Mouse (Mus musculus) midbrain, embryonic 13.5 days (tissue): ENCODE measurements around the gene Zfp57. TPM values are rescaled to one million over a fixed set of nuclear protein-coding genes. Genes with fewer than 3 reads are reported as not detected.

Experiments
- ATAC-seq: fragments of 200-750 bp; cut with Nextera tagmentation; 2 replicates; pipeline ENCODE4 v1.8.0; 2017; ENCODE audit warnings: mild to moderate bottlenecking, moderate TSS enrichment, moderate library complexity
- H3K27ac ChIP-seq: fragments of 300-500 bp; sonication (generic); 2 replicates; pipeline ENCODE4 v1.5.1; 2015; ENCODE audit warnings: inconsistent platforms, mild to moderate bottlenecking, moderate library complexity
- H3K27me3 ChIP-seq: fragments of 300-500 bp; sonication (generic); 2 replicates; pipeline ENCODE4 v1.6.1; 2015; ENCODE audit warnings: mild to moderate bottlenecking, inconsistent platforms
- H3K36me3 ChIP-seq: fragments of 300-500 bp; sonication (generic); 2 replicates; pipeline ENCODE4 v1.6.1; 2015; ENCODE audit warnings: mild to moderate bottlenecking, inconsistent platforms
- H3K4me1 ChIP-seq: fragments of 300-500 bp; sonication (generic); replicated peaks from 2 replicates; pipeline ENCODE4 v1.6.1; 2015; ENCODE audit warnings: inconsistent platforms
- H3K4me2 ChIP-seq: fragments of 300-500 bp; sonication (generic); replicated peaks from 2 replicates; pipeline ENCODE4 v1.6.1; 2015; ENCODE audit warnings: moderate library complexity, mild to moderate bottlenecking, inconsistent platforms
- H3K4me3 ChIP-seq: fragments of 300-500 bp; sonication (generic); replicated peaks from 2 replicates; pipeline ENCODE4 v1.5.1; 2015; ENCODE audit warnings: mild to moderate bottlenecking, inconsistent platforms
- H3K9ac ChIP-seq: fragments of 300-500 bp; sonication (generic); replicated peaks from 2 replicates; pipeline ENCODE4 v1.6.1; 2015; ENCODE audit warnings: mild to moderate bottlenecking, inconsistent platforms
- H3K9me3 ChIP-seq: fragments of 300-500 bp; sonication (generic); 2 replicates; pipeline ENCODE4 v1.6.1; 2016; ENCODE audit warnings: mild to moderate bottlenecking, inconsistent platforms
- WGBS: fragments of 180-500 bp; shearing (Covaris S2); methylation state at CpG from one replicate; pipeline ENCODE4 v1.1.7; 2015; 5-methylcytosine and 5-hydroxymethylcytosine counted together
- polyA plus RNA-seq: library from polyadenylated mRNA; unstranded; fragments of >200 nt; fragmentation: Nextera tagmentation; extraction: Ambion mirVana; gene quantifications from 2 replicates; pipeline ENCODE4 v1.2.1, GENCODE M21; 2015

The Zfp57 gene
- polyA plus RNA-seq = 262 and 272 TPM in 2 replicates

- no peak for ATAC-seq
- H3K9ac ChIP-seq = no peak within 1 kb of the TSS
- H3K9me3 ChIP-seq = no peaks in the 10 kb centered on the region
- H3K27me3 ChIP-seq = no peaks in the 10 kb centered on the region
- peak within 1 kb of the TSS; percentile 96; the same call in 1 of the 2 replicates for H3K27ac ChIP-seq
- 97% methylated on average over 7 of the region's 7 CpGs for WGBS
- H3K4me1 ChIP-seq = peaks cover 19% of the 10 kb centered on the region
- peak within 1 kb of the TSS; percentile 66 for H3K4me2 ChIP-seq
- peaks cover 15% of the 10 kb centered on the region for H3K36me3 ChIP-seq
- peak within 1 kb of the TSS; percentile 84 for H3K4me3 ChIP-seq
Measured at GRCm38 (mm10) chr17:37000863-37001262, at the start of gene Zfp57. Gene Zfp57, plus strand, starts transcription at chr17:37001163.

GRCm38 (mm10) chr17:36952631-36953030 lies 48.3 kb upstream of the Zfp57 start:
- H3K4me2 ChIP-seq = no peak overlapping the region
- no peaks in the 10 kb centered on the region for H3K9me3 ChIP-seq
- no peaks in the 10 kb centered on the region for H3K27me3 ChIP-seq
- H3K27ac ChIP-seq = no peak overlapping the region
- peaks cover 34% of the 10 kb centered on the region for H3K36me3 ChIP-seq
- peaks cover 29% of the 10 kb centered on the region for H3K4me1 ChIP-seq
- no peak overlapping the region for H3K9ac ChIP-seq
- ATAC-seq = no peak
- WGBS = 91% methylated on average over 2 of the region's 2 CpGs
- no peak overlapping the region for H3K4me3 ChIP-seq

- Histone ChIP-seq H3K9me3 (no peaks in the 10 kb centered on the region), H3K27me3 (no peaks in the 10 kb centered on the region), H3K4me1 (peaks cover 28% of the 10 kb centered on the region), H3K4me2 (no peak overlapping the region), H3K9ac (no peak overlapping the region), H3K36me3 (peaks cover 34% of the 10 kb centered on the region), H3K27ac (no peak overlapping the region), H3K4me3 (no peak overlapping the region)
- 87% methylated on average over 1 of the region's 1 CpGs for WGBS
- no peak for ATAC-seq
Measured at GRCm38 (mm10) chr17:36953062-36953461, 47.9 kb upstream of the Zfp57 start.

- peak within 1 kb of the TSS; percentile 84 for H3K4me2 ChIP-seq
- peak within 1 kb of the TSS; percentile 68 for H3K4me3 ChIP-seq
- H3K9ac ChIP-seq = peak within 1 kb of the TSS; percentile 84
- H3K4me1 ChIP-seq = peaks cover 18% of the 10 kb centered on the region
- peaks cover 15% of the 10 kb centered on the region for H3K36me3 ChIP-seq
- H3K27ac ChIP-seq = peak within 1 kb of the TSS; percentile 70
- peak; percentile 98 for ATAC-seq
- H3K9me3 ChIP-seq = no peaks in the 10 kb centered on the region
- H3K27me3 ChIP-seq = no peaks in the 10 kb centered on the region
- under 1% methylated on average over 46 of the region's 46 CpGs for WGBS
Measured at GRCm38 (mm10) chr17:36957999-36958743, 42.8 kb upstream of the Zfp57 start, which contains the start of the genes Znrd1 and Znrd1as. Gene Znrd1, minus strand, starts transcription at chr17:36958559. Gene Znrd1as, plus strand, starts transcription at chr17:36958592.

GRCm38 (mm10) chr17:36958884-36959283 lies 42.1 kb upstream of the Zfp57 start:
- H3K4me2 ChIP-seq = peak overlapping the region; percentile 84
- peak overlapping the region; percentile 70 for H3K9ac ChIP-seq
- WGBS = 11% methylated on average over 12 of the region's 12 CpGs
- H3K9me3 ChIP-seq = no peaks in the 10 kb centered on the region
- peaks cover 18% of the 10 kb centered on the region for H3K4me1 ChIP-seq
- H3K4me3 ChIP-seq = peak overlapping the region; percentile 68
- peaks cover 11% of the 10 kb centered on the region for H3K36me3 ChIP-seq
- H3K27ac ChIP-seq = peak overlapping the region; percentile 35; the same call in 1 of the 2 replicates
- ATAC-seq = peak; percentile 25
- no peaks in the 10 kb centered on the region for H3K27me3 ChIP-seq

- Histone ChIP-seq H3K4me2 (no peak overlapping the region), H3K9me3 (no peaks in the 10 kb centered on the region), H3K27me3 (no peaks in the 10 kb centered on the region), H3K4me1 (peaks cover 18% of the 10 kb centered on the region), H3K27ac (no peak overlapping the region), H3K4me3 (no peak overlapping the region), H3K36me3 (peaks cover 5% of the 10 kb centered on the region; the same call in 1 of the 2 replicates), H3K9ac (no peak overlapping the region)
- ATAC-seq = no peak
- WGBS = 93% methylated on average over 1 of the region's 1 CpGs
Measured at GRCm38 (mm10) chr17:36961125-36961524, 39.8 kb upstream of the Zfp57 start.

GRCm38 (mm10) chr17:36966875-36967274 lies 34.1 kb upstream of the Zfp57 start:
- no peak overlapping the region for H3K4me3 ChIP-seq
- no peak overlapping the region for H3K9ac ChIP-seq
- no peaks in the 10 kb centered on the region for H3K9me3 ChIP-seq
- no peak for ATAC-seq
- no peaks in the 10 kb centered on the region for H3K4me1 ChIP-seq
- H3K27ac ChIP-seq = no peak overlapping the region
- no peaks in the 10 kb centered on the region for H3K36me3 ChIP-seq
- H3K4me2 ChIP-seq = no peak overlapping the region
- 87% methylated on average over 1 of the region's 1 CpGs for WGBS
- H3K27me3 ChIP-seq = no peaks in the 10 kb centered on the region

GRCm38 (mm10) chr17:36970316-36970890 lies 30.6 kb upstream of the Zfp57 start:
- no peak for ATAC-seq
- H3K27ac ChIP-seq = no peak overlapping the region

GRCm38 (mm10) chr17:36971172-36971850 lies 29.7 kb upstream of the Zfp57 start:
- Histone ChIP-seq H3K27ac (no peak overlapping the region), H3K9me3 (no peaks in the 10 kb centered on the region), H3K4me1 (no peaks in the 10 kb centered on the region), H3K9ac (no peak overlapping the region), H3K36me3 (no peaks in the 10 kb centered on the region), H3K4me3 (no peak overlapping the region), H3K27me3 (no peaks in the 10 kb centered on the region), H3K4me2 (no peak overlapping the region)
- 94% methylated on average over 6 of the region's 6 CpGs for WGBS
- no peak for ATAC-seq

More at GRCm38 (mm10) chr17:36970316-36970890, 30.6 kb upstream of the Zfp57 start:
- Histone ChIP-seq H3K36me3 (no peaks in the 10 kb centered on the region), H3K9ac (no peak overlapping the region), H3K4me3 (no peak overlapping the region), H3K27me3 (no peaks in the 10 kb centered on the region), H3K4me1 (no peaks in the 10 kb centered on the region), H3K9me3 (no peaks in the 10 kb centered on the region), H3K4me2 (no peak overlapping the region)
- 85% methylated on average over 14 of the region's 14 CpGs for WGBS

- Histone ChIP-seq H3K36me3 (no peaks in the 10 kb centered on the region), H3K9ac (no peak overlapping the region), H3K9me3 (no peaks in the 10 kb centered on the region), H3K27me3 (no peaks in the 10 kb centered on the region), H3K4me2 (no peak overlapping the region), H3K27ac (no peak overlapping the region), H3K4me3 (no peak overlapping the region), H3K4me1 (no peaks in the 10 kb centered on the region)
- no peak for ATAC-seq
- 86% methylated on average over 3 of the region's 3 CpGs for WGBS
Measured at GRCm38 (mm10) chr17:36972791-36973190, 28.2 kb upstream of the Zfp57 start.

- H3K4me3 ChIP-seq = no peak overlapping the region
- H3K9me3 ChIP-seq = no peaks in the 10 kb centered on the region
- H3K27ac ChIP-seq = no peak overlapping the region
- no peaks in the 10 kb centered on the region for H3K27me3 ChIP-seq
- H3K4me1 ChIP-seq = no peaks in the 10 kb centered on the region
- H3K4me2 ChIP-seq = no peak overlapping the region
- no peaks in the 10 kb centered on the region for H3K36me3 ChIP-seq
- ATAC-seq = no peak
- WGBS = 80% methylated on average over 8 of the region's 8 CpGs
- H3K9ac ChIP-seq = no peak overlapping the region
Measured at GRCm38 (mm10) chr17:36973271-36973787, 27.6 kb upstream of the Zfp57 start.
